Mouse (Mus musculus): ENCODE results near the gene Cacng1. TPM values are rescaled to one million over a fixed set of nuclear protein-coding genes. Genes with fewer than 3 reads are reported as not detected.

Gene Cacng1
- total and polyA plus RNA-seq, 3 experiments = not detected

- dilution Hi-C loops (cut with MboI; ENCODE audit: extremely low pct_ligation_motif_present, extremely low pct_unique_long_range_greater_than_20kb, low sequenced_read_pairs) (no loop called here), in situ Hi-C loops (cut with MboI; ENCODE audit: low pct_ligation_motif_present, low pct_unique_long_range_greater_than_20kb, low sequenced_read_pairs) (loop anchor here (5.0 kb wide), 1 partner anchor 42 kb away; no protein-coding TSS in a partner anchor)
- Histone ChIP-seq H3K4me2 (ENCODE audit: insufficient read depth, low read depth, poor library complexity, severe bottlenecking) (no peak overlapping the region), H3K36me3 (replicated peaks in 1 of 2; ENCODE audit: control insufficient read depth in 1 of 2, insufficient read depth in 1 of 2, low read length in 1 of 2) (no peaks in the 10 kb centered on the region), H3K9me3 (replicated peaks; ENCODE audit: low read length) (peaks cover 12% of the 10 kb centered on the region), H3K27ac (ENCODE audit: insufficient read depth, low read depth) (no peak overlapping the region), H3K4me1 (ENCODE audit: control insufficient read depth in 1 of 2, insufficient read depth in 2 of 2) (peaks cover 7 to 15% of the 10 kb centered on the region in 2 experiments), H3K27me3 (replicated peaks) (no peaks in the 10 kb centered on the region), H3K9ac (ENCODE audit: insufficient read depth, low read depth) (no peak overlapping the region), H3K79me2 (replicated peaks; ENCODE audit: control insufficient read depth, extremely low read depth, insufficient read depth, poor library complexity, severe bottlenecking) (no peaks in the 10 kb centered on the region), H3K4me3 (replicated peaks in 1 of 3; ENCODE audit: low read depth in 2 of 3, low read length in 2 of 3, poor library complexity in 1 of 3) (no peak overlapping the region)
- TF ChIP-seq CHD2 (IDR thresholded peaks at IDR 0.05; ENCODE audit: low read length) (no peak), UBTF (IDR thresholded peaks at IDR 0.05; ENCODE audit: low read depth, low read length) (no peak), MYC (IDR thresholded peaks at IDR 0.05; ENCODE audit: low read depth, low read length) (no peak), POLR2A (IDR thresholded peaks at IDR 0.05; ENCODE audit: low read depth, low read length) (no peak), ZMIZ1 (IDR thresholded peaks at IDR 0.05; ENCODE audit: low read depth, low read length) (no peak), ZC3H11A (IDR thresholded peaks at IDR 0.05; ENCODE audit: low read depth, low read length) (no peak), USF2 (conservative IDR thresholded peaks at IDR 0.05; ENCODE audit: low read depth, low read length) (no peak), MAX (IDR thresholded peaks at IDR 0.05; ENCODE audit: low read length) (no peak), IRF4 (IDR thresholded peaks at IDR 0.05; ENCODE audit: low read depth, low read length) (no peak), MAFK (IDR thresholded peaks at IDR 0.05; ENCODE audit: insufficient replicate concordance, low read length) (no peak)
- DNase-seq (ENCODE audit: extremely low read depth) = no peak
Observed at GRCm38 (mm10) chr11:107724603-107725002, 8.3 kb upstream of the Cacng1 start.

- peak overlapping the region; percentile 17 for H3K9ac ChIP-seq (ENCODE audit: insufficient read depth, low read depth)
- no peak overlapping the region for H3K27ac ChIP-seq (ENCODE audit: insufficient read depth, low read depth)
- dilution Hi-C loops (cut with MboI; ENCODE audit: extremely low pct_ligation_motif_present, extremely low pct_unique_long_range_greater_than_20kb, low sequenced_read_pairs) = no loop called here
- no peak for DNase-seq (ENCODE audit: extremely low read depth)
- no peaks in the 10 kb centered on the region for H3K36me3 ChIP-seq (replicated peaks in 1 of 2; ENCODE audit: control insufficient read depth in 1 of 2, insufficient read depth in 1 of 2, low read length in 1 of 2)
- peaks cover 9 to 21% of the 10 kb centered on the region in 2 experiments for H3K4me1 ChIP-seq (ENCODE audit: control insufficient read depth in 1 of 2, insufficient read depth in 2 of 2)
- H3K4me2 ChIP-seq (ENCODE audit: insufficient read depth, low read depth, poor library complexity, severe bottlenecking) = peak overlapping the region; percentile 68
- no peaks in the 10 kb centered on the region for H3K27me3 ChIP-seq (replicated peaks)
- H3K79me2 ChIP-seq (replicated peaks; ENCODE audit: control insufficient read depth, extremely low read depth, insufficient read depth, poor library complexity, severe bottlenecking) = no peaks in the 10 kb centered on the region
- H3K4me3 ChIP-seq (replicated peaks in 1 of 3; ENCODE audit: low read depth in 2 of 3, low read length in 2 of 3, poor library complexity in 1 of 3) = peak overlapping the region in 1 of 3 experiments; percentile 15
- H3K9me3 ChIP-seq (replicated peaks; ENCODE audit: low read length) = peaks cover 17% of the 10 kb centered on the region
- in situ Hi-C loops (cut with MboI; ENCODE audit: low pct_ligation_motif_present, low pct_unique_long_range_greater_than_20kb, low sequenced_read_pairs) = no loop called here
- TF ChIP-seq TCF12 (IDR thresholded peaks at IDR 0.05; ENCODE audit: low read depth, low read length) (no peak), POLR2A (IDR thresholded peaks at IDR 0.05; ENCODE audit: low read depth, low read length) (peak; percentile 56; the same call in 1 of the 2 replicates), ZMIZ1 (IDR thresholded peaks at IDR 0.05; ENCODE audit: low read depth, low read length) (peak; percentile 93)
Observed at GRCm38 (mm10) chr11:107721057-107721456, 4.7 kb upstream of the Cacng1 start.

GRCm38 (mm10) chr11:107720264-107721021 is 4.1 kb upstream of the Cacng1 start:
- Histone ChIP-seq H3K9me3 (replicated peaks; ENCODE audit: low read length) (peaks cover 17% of the 10 kb centered on the region), H3K36me3 (replicated peaks in 1 of 2; ENCODE audit: control insufficient read depth in 1 of 2, insufficient read depth in 1 of 2, low read length in 1 of 2) (no peaks in the 10 kb centered on the region), H3K27ac (ENCODE audit: insufficient read depth, low read depth) (no peak overlapping the region), H3K4me2 (ENCODE audit: insufficient read depth, low read depth, poor library complexity, severe bottlenecking) (peak overlapping the region; percentile 68), H3K79me2 (replicated peaks; ENCODE audit: control insufficient read depth, extremely low read depth, insufficient read depth, poor library complexity, severe bottlenecking) (no peaks in the 10 kb centered on the region), H3K27me3 (replicated peaks) (no peaks in the 10 kb centered on the region), H3K4me1 (ENCODE audit: control insufficient read depth in 1 of 2, insufficient read depth in 2 of 2) (peaks cover 9 to 21% of the 10 kb centered on the region in 2 experiments), H3K4me3 (replicated peaks in 1 of 3; ENCODE audit: low read depth in 2 of 3, low read length in 2 of 3, poor library complexity in 1 of 3) (peak overlapping the region in 2 of 3 experiments; percentile 10 to 15), H3K9ac (ENCODE audit: insufficient read depth, low read depth) (peak overlapping the region; percentile 17; the same call in 1 of the 2 replicates)
- in situ Hi-C loops (cut with MboI; ENCODE audit: low pct_ligation_motif_present, low pct_unique_long_range_greater_than_20kb, low sequenced_read_pairs) (no loop called here), dilution Hi-C loops (cut with MboI; ENCODE audit: extremely low pct_ligation_motif_present, extremely low pct_unique_long_range_greater_than_20kb, low sequenced_read_pairs) (no loop called here)
- DNase-seq (ENCODE audit: extremely low read depth) = peak; percentile 100
- TF ChIP-seq BHLHE40 (IDR thresholded peaks at IDR 0.05; ENCODE audit: low read depth, low read length) (peak; percentile 88), USF2 (conservative IDR thresholded peaks at IDR 0.05; ENCODE audit: low read depth, low read length) (peak; percentile 19; the same call in 1 of the 2 replicates), TBP (conservative IDR thresholded peaks at IDR 0.05; ENCODE audit: low read depth, low read length) (peak; percentile 97), MAFK (IDR thresholded peaks at IDR 0.05; ENCODE audit: insufficient replicate concordance, low read length) (peak; percentile 63), PAX5 (IDR thresholded peaks at IDR 0.05; ENCODE audit: low read length) (no peak), CHD2 (IDR thresholded peaks at IDR 0.05; ENCODE audit: low read length) (peak; percentile 13; the same call in 1 of the 2 replicates), JUND (conservative IDR thresholded peaks at IDR 0.05; ENCODE audit: low read depth, low read length) (peak; percentile 68; the same call in 1 of the 2 replicates), TCF12 (IDR thresholded peaks at IDR 0.05; ENCODE audit: low read depth, low read length) (peak; percentile 71), ETS1 (conservative IDR thresholded peaks at IDR 0.05; ENCODE audit: low read depth, low read length) (peak; percentile 81), IRF4 (IDR thresholded peaks at IDR 0.05; ENCODE audit: low read depth, low read length) (peak; percentile 73), E2F4 (IDR thresholded peaks at IDR 0.05; ENCODE audit: insufficient replicate concordance, low read depth, low read length) (no peak), CTCF (conservative IDR thresholded peaks at IDR 0.05 in 1 of 2, IDR thresholded peaks at IDR 0.05 in 1 of 2; ENCODE audit: low read depth in 2 of 2, low read length in 2 of 2) (no peak), MEF2A (IDR thresholded peaks at IDR 0.05; ENCODE audit: borderline replicate concordance, low read depth, low read length) (peak; percentile 78), POLR2A (IDR thresholded peaks at IDR 0.05; ENCODE audit: low read depth, low read length) (no peak), MAZ (IDR thresholded peaks at IDR 0.05; ENCODE audit: low read depth, low read length) (no peak), RAD21 (IDR thresholded peaks at IDR 0.05; ENCODE audit: low read depth, low read length) (no peak; the same call in none of the 2 replicates), ZKSCAN1 (IDR thresholded peaks at IDR 0.05; ENCODE audit: borderline replicate concordance, low read depth, low read length) (no peak)

All from CH12.LX (cell line).